Mouse (Mus musculus) layer of hippocampus, adult 2 months (tissue): ENCODE results near the gene Ddx28. TPM values are rescaled to one million over a fixed set of nuclear protein-coding genes. Genes with fewer than 3 reads are reported as not detected.

Experiments
- DNase-seq, 2 experiments: peaks; one replicate each; pipeline ENCODE4 v3.0.0; 2022; ENCODE audit warnings: low spot score in 2 of 2
- H3K27ac ChIP-seq: fragments of 200-600 bp; 2 replicates; pipeline ENCODE4 v1.8.1; 2022
- H3K4me3 ChIP-seq: fragments of 200-600 bp; 2 replicates; pipeline ENCODE4 v1.8.1; 2022; ENCODE audit warnings: mild to moderate bottlenecking
- CTCF ChIP-seq: fragments of 200-600 bp; conservative IDR thresholded peaks from 2 replicates; pipeline ENCODE4 v1.8.1; 2022; ENCODE audit warnings: antibody characterized with exemption, mild to moderate bottlenecking, moderate library complexity
- total RNA-seq, 2 experiments: library from RNA; stranded (reverse); gene quantifications; 2 replicates each; pipeline ENCODE4 v1.2.3; 2021

Gene Ddx28
- total RNA-seq, 2 experiments from 2014 or later = 12.4 to 14.0 TPM

DNA sequence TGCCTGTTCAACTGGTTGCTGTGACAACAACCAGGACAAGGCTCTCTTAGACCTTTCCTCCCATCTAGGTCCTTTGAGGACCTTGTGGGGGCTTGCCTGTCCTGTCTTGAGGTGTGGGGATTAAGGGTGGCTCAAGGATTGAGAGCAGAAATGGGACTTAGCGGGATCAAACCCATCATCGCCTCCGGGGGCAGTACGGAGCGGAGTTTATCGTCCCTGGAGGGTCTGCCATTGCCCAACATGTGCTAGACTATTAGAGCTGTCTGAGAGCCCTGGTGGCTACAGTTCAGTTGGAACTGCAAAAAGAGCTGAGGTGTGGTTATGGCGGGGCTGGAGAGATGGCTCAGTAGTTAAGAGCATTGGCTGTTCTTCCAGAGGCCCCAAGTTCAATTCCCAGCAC lies 36.3 kb downstream of the Ddx28 start:
- H3K4me3 ChIP-seq = no peak overlapping the region
- no peak for DNase-seq
- H3K27ac ChIP-seq = no peak overlapping the region
- TF ChIP-seq CTCF = no peak

DNA sequence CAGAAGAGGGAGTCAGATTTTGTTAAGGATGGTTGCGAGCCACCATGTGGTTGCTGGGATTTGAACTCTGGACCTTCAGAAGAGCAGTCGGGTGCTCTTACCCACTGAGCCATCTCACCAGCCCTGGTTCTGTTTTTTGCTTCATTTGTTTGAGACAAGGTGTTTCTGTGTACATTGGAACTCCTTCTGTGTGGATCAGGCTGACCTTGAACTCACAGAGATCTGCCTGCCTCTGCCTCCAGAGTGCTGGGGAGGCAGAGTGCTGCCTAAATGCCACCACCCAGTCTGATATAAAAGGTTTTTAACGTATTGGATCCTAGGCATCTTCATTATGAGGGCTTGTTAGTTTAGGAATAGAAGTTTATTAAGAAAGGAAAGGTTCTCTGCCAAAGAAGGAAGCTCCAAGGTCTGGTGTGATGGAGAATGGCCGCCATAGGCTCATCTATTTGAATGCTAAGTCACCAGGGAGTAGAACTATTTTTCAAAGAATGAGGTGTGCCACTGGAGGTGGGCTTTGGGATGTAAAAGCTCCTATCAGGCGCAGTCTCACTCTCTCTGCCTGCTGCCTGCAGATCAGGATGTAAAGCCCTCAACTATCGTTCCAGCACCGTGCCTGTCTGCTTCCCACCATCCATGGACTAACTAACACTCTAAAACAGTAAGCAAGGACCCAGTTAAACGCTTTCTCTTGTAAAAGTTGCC lies 40.5 kb downstream of the Ddx28 start:
- DNase-seq = no peak
- TF ChIP-seq CTCF = no peak
- Histone ChIP-seq H3K27ac (no peak overlapping the region), H3K4me3 (no peak overlapping the region)

DNA sequence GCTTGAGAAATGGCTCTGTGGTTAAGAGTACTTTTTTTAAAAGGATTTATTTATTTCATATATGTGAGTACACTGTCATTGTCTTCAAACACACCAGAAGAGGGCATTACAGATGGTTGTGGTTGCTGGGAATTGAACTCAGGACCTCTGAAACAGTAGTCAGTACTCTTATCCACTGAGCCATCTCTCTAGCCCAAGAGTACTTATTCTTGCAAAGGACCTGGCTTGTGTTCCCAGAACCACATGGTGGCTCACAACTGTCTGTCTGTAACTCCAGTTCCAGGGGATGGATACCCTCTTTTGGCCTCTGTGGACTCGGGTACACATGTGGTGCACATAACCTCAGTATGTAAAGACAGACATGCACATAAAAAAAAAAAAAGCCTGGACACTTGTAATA lies 42.3 kb downstream of the Ddx28 start:
- H3K4me3 ChIP-seq = no peak overlapping the region
- no peak for TF ChIP-seq CTCF
- no peak for DNase-seq
- H3K27ac ChIP-seq = no peak overlapping the region

DNA sequence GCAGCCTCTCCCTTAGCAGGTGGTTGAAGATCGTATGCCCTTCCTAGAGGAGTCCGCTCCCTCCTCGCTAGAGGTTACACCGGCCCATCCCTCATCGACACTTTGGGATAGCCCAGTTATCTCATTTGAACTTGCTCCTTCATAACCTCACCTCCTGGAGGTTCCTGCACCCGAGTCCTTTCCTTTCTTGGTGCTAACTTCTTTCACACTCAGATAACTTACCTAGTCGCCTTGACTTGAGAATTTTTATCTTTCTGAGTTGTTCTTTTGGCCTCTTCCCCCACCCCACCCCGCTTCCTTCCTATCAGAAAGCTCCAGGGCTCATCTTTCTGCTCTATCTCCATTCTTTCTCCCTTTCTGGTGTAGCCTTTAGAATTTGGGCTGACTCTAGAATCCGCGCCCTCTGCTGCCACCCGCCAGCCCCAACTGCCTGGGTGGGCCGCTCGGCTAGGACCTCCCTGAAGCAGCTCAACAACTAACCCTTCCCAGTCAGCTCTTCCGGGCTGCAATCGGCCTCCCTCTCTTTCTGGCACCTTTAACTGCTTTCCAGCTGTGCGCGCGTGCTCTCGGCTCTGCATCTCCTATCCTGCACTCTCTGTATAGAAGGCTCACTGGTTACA lies 44.9 kb downstream of the Ddx28 start:
- H3K27ac ChIP-seq = no peak overlapping the region
- no peak for DNase-seq
- TF ChIP-seq CTCF = no peak
- H3K4me3 ChIP-seq = peak overlapping the region; percentile 62

DNA sequence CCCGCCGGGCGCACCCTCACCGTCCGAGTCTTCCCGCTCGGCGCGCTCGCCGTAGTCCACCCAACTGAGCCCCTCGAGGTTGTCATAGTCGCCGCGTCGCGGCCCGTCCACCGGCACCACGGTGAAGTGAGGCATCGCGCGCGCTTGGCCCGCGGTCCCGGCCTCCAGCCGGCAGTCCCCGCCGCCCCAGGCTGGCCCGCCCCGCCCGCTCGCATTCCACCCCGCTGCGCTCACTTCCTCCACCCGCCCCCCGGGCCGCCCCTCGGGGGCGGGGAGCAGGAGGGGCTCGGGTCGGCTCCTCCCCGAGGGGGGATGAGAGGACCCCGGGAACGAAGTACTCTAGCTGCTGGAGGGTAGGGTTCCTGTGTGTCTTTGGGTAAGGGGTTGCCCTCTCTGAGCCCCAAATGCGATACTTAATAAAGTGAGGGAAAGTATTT lies 45.8 kb downstream of the Ddx28 start, which contains the start of gene Slc12a4:
Gene Slc12a4, minus strand, starts transcription at position 193 of the 437 bp plus-strand sequence.
- DNase-seq = peak; percentile 23 to 49
- H3K4me3 ChIP-seq = peak within 1 kb of the TSS; percentile 62
- no peak for TF ChIP-seq CTCF
- peak within 1 kb of the TSS; percentile 85 for H3K27ac ChIP-seq

DNA sequence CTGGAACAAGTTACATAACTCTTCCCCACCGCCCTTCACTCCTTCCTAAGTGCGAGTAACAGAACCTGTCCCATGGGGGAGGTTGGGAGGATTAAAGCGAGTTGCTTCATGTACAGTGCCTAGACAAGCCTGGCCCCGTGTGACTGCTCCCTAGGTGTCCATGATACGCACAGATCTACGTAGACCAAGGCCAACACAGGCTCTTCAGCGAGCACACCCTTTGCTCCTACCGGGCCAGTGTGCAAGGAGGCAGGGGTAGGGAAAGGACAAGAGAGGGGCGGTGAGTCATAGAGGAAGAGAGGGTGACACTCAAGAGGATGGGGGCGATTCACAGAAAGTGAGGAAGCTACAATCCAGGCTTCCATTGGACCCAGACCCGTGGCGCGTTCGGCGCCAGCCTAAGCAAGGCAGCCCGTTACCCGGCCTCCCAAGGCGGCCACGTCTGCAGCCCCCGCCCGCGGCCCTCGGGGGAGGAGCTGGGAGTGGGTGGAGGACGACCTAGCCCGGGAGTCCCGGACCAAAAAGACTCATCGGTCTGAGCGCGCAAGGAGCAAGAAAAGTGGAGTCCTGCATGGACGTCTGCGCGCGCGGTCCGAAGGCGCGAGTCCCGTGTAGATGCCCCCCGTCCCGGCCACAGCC lies 46.3 kb downstream of the Ddx28 start:
- DNase-seq = no peak

DNA sequence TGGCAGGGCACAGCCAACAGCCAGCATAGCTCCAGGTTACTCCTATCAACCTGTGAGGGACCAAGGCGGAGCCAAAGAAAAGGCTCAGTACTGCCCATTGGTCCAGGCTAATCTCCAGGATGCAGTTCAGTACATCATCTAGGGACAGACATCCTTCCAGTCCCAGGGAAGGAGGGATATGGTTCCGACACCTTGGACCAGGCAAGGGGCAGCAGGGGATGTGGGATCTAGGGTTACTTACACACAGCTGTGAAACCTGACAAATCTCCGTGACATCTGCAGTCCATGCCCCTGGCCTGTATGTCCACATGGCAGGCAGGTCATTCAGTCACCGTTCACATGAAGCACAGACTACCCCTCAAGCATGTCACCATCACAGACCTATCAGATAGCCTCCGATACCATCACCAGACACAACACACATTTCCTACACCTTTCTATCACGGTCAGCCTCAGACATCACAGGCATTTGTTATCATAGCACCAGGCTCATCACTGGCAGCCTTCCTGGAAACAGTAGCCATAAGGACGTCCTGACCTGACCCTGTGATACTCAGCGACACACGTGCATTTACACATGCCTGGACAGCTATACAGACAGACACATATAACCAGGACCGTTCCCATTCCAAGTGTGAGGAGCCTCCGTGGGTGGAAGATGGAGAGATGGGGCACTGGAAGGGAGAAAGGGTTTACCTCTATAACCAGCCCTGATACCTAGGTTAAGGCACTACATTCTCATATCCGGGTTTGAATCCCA lies 47.0 kb downstream of the Ddx28 start:
- no peak for TF ChIP-seq CTCF
- no peak for DNase-seq
- Histone ChIP-seq H3K27ac (no peak overlapping the region), H3K4me3 (peak overlapping the region; percentile 62)

More for the DNA sequence above, 46.3 kb downstream of the Ddx28 start:
- Histone ChIP-seq H3K4me3 (peak overlapping the region; percentile 62), H3K27ac (peak overlapping the region; percentile 85)
- no peak for TF ChIP-seq CTCF

DNA sequence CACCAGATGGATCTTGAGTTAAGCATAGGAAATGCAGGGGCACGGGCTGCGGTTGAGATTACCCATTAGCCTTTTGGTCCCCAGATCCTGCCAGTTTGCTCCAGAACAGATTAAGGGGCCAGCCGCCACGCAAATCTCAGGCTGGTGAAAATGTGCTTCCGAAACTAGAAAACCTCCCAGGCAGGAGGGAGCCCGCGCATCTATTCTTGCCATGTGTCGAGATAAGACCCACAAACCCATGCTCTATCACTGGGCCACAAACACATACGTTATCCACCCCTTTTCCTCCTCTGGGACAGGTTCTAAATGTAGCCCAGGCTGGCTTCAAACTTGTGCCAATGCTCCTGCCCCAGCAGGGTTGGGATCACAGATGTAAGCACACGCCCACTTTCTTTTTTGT lies 50.1 kb downstream of the Ddx28 start:
- no peak overlapping the region for H3K27ac ChIP-seq
- TF ChIP-seq CTCF = no peak
- no peak overlapping the region for H3K4me3 ChIP-seq
- no peak for DNase-seq

DNA sequence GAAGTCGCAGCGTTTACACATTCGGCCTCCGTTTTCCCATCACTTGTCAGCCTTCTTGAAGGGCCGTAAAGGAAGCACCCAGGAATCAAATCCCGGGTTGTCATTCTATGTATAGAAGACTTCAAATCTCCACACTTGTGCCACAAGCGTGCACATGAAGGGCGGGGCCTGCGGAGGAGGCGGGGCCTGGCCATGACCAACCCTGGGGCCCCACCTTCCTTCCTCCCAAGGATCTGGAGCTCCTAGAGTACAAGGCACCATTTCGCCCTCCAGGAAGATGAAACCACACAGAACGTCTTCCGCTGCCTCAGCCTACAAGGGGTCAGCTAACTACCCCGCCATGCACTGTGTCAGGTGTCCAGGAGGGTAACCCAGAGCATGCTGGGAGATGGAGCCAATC lies 50.6 kb downstream of the Ddx28 start:
- no peak for TF ChIP-seq CTCF
- Histone ChIP-seq H3K4me3 (no peak overlapping the region), H3K27ac (no peak overlapping the region)
- no peak for DNase-seq

Other genes with a start within 250 kb of the Ddx28 start
- gene Ranbp10, start 184.5 kb downstream of the Ddx28 start, total RNA-seq = 10 to 100 TPM; 25.1 to 27.3 TPM
- gene Tsnaxip1, start 184.2 kb downstream of the Ddx28 start, total RNA-seq = under 1 TPM; 0.22 to 0.28 TPM
- gene Cenpt, start 158.6 kb downstream of the Ddx28 start, total RNA-seq = 10 to 100 TPM; 14.6 to 16.0 TPM
- gene Thap11, start 156.8 kb downstream of the Ddx28 start, total RNA-seq = 10 to 100 TPM; 37.2 to 38.9 TPM
- 10 to 100 TPM; 33.5 to 40.8 TPM for gene Nutf2, start 151.3 kb downstream of the Ddx28 start, total RNA-seq
- gene Edc4, start 131.0 kb downstream of the Ddx28 start, total RNA-seq = 10 to 100 TPM; 69.0 to 70.4 TPM
- 1 to 10 TPM; 2.4 TPM for gene Nrn1l, start 118.3 kb downstream of the Ddx28 start, total RNA-seq
- gene Pskh1, start 111.4 kb downstream of the Ddx28 start, total RNA-seq = 1 to 10 TPM; 8.0 to 9.9 TPM
- 1 to 10 TPM; 1.4 to 1.5 TPM for gene Ctrl, start 78.0 kb downstream of the Ddx28 start, total RNA-seq
- gene Psmb10, start 73.4 kb downstream of the Ddx28 start, total RNA-seq = 10 to 100 TPM; 53.0 to 61.6 TPM
- 10 to 100 TPM; 37.6 to 40.6 TPM for gene Lcat, start 68.5 kb downstream of the Ddx28 start, total RNA-seq
- 10 to 100 TPM; 19.4 to 26.6 TPM for gene Slc12a4, start 45.8 kb downstream of the Ddx28 start, total RNA-seq
- not detected for gene Dpep3, start 32.5 kb downstream of the Ddx28 start, total RNA-seq
- 10 to 100 TPM; 21.0 TPM for gene Dus2, start 20.5 kb downstream of the Ddx28 start, total RNA-seq
- not detected for gene Dpep2nb, start 5.9 kb downstream of the Ddx28 start, total RNA-seq
- gene Nfatc3, start 47.0 kb upstream of the Ddx28 start, total RNA-seq = 10 to 100 TPM; 12.4 to 12.7 TPM
- under 1 TPM; 0.39 to 0.67 TPM for gene Esrp2, start 125.1 kb upstream of the Ddx28 start, total RNA-seq
- 10 to 100 TPM; 21.7 to 21.8 TPM for gene Pla2g15, start 138.5 kb upstream of the Ddx28 start, total RNA-seq
- gene Slc7a6, start 157.0 kb upstream of the Ddx28 start, total RNA-seq = 10 to 100 TPM; 24.6 to 26.7 TPM
- gene Slc7a6os, start 199.1 kb upstream of the Ddx28 start, total RNA-seq = 10 to 100 TPM; 25.8 to 30.4 TPM
- gene Prmt7, start 199.1 kb upstream of the Ddx28 start, total RNA-seq = 10 to 100 TPM; 34.2 to 38.2 TPM